In genomic region chr13:20205007-20205745, GRCm38 (mm10) we compare ENCODE assay signal across 20 mouse cellular contexts.
DNase-seq lines count a peak whose midpoint lies in the region; ATAC-seq lines count a peak whose summit lies in the region.
"Had no signal": no experiment of that assay in that cellular context is flagged by ENCODE, and none has a peak within 500 bp of the region (broad histone marks: within the 10 kb centered on the region; RNA-seq: fewer than 3 reads in every experiment).

No protein-coding gene starts in this region.

- 88% methylated on average over 12 of the region's 12 CpGs for WGBS in forebrain, embryonic 13.5 days
- WGBS in forebrain, embryonic 11.5 days, result 90% methylated on average over 12 of the region's 12 CpGs

- H3K4me3 ChIP-seq in forebrain, embryonic 13.5 days, result no peak overlapping the region
- no peak overlapping the region for H3K4me3 ChIP-seq in forebrain, embryonic 11.5 days (ENCODE audit: low read depth, low read length)
- H3K4me3 ChIP-seq: heart, embryonic 13.5 days; midbrain, embryonic 10.5 days; neural tube, embryonic 12.5 days had no signal

- no peak for DNase-seq in forebrain, embryonic 11.5 days (ENCODE audit: low spot score)
- peak; percentile 43 to 51 for DNase-seq in left cerebral cortex, adult 18-20 months (ENCODE audit: low spot score in 2 of 2)
- no peak for DNase-seq in left cerebral cortex, postnatal 4 days
- DNase-seq in right cerebral cortex, adult 18-20 months, result peak; percentile 52
- DNase-seq in right cerebral cortex, postnatal 36 days (ENCODE audit: low spot score in 2 of 2), result no peak
- peak; percentile 50 for DNase-seq in gonadal fat pad, adult 2 months (ENCODE audit: low read depth)
- no peak for DNase-seq in kidney, postnatal 14 days
- DNase-seq: heart, postnatal 4 days; layer of hippocampus, adult 9-11 months; liver; right cerebral cortex, postnatal 25 days; thymus, postnatal 25 days had no signal

- no peak overlapping the region for H3K27ac ChIP-seq in forebrain, embryonic 13.5 days
- no peak overlapping the region for H3K27ac ChIP-seq in forebrain, embryonic 11.5 days (ENCODE audit: low read depth, low read length)
- H3K27ac ChIP-seq: heart, embryonic 13.5 days; midbrain, embryonic 10.5 days; neural tube, embryonic 12.5 days; stomach, postnatal 0 days had no signal

- peak; percentile 55; the same call in 1 of the 2 replicates for ATAC-seq in forebrain, embryonic 13.5 days
- ATAC-seq in forebrain, embryonic 11.5 days (replicated peaks; ENCODE audit: low FRiP score), result no peak; the same call in 1 of the 2 replicates
- ATAC-seq: hindbrain, embryonic 16.5 days; intestine, postnatal 0 days; lung, postnatal 0 days had no signal

- H3K36me3 ChIP-seq in forebrain, embryonic 13.5 days (ENCODE audit: poor library complexity, severe bottlenecking), result no peaks in the 10 kb centered on the region
- no peaks in the 10 kb centered on the region for H3K36me3 ChIP-seq in forebrain, embryonic 11.5 days (ENCODE audit: control insufficient read depth, insufficient read depth, low read length)
- H3K36me3 ChIP-seq: heart, embryonic 13.5 days; midbrain, embryonic 10.5 days; neural tube, embryonic 12.5 days had no signal

- H3K9ac ChIP-seq in forebrain, embryonic 13.5 days, result no peak overlapping the region
- no peak overlapping the region for H3K9ac ChIP-seq in forebrain, embryonic 11.5 days (ENCODE audit: low read length)
- H3K9ac ChIP-seq: heart, embryonic 13.5 days; neural tube, embryonic 12.5 days had no signal

- no peaks in the 10 kb centered on the region for H3K27me3 ChIP-seq in forebrain, embryonic 13.5 days
- H3K27me3 ChIP-seq in forebrain, embryonic 11.5 days (ENCODE audit: control insufficient read depth, insufficient read depth, low read length), result no peaks in the 10 kb centered on the region
- H3K27me3 ChIP-seq: heart, embryonic 13.5 days; neural tube, embryonic 12.5 days had no signal

- intact Hi-C loops in left cerebral cortex, postnatal 4 days (cut with DNase I), result no loop called here

- H3K4me2 ChIP-seq in forebrain, embryonic 13.5 days, result no peak overlapping the region
- H3K4me2 ChIP-seq in forebrain, embryonic 11.5 days (ENCODE audit: low read depth, low read length, severe bottlenecking), result no peak overlapping the region
- H3K4me2 ChIP-seq: heart, embryonic 13.5 days; neural tube, embryonic 12.5 days had no signal

- no peaks in the 10 kb centered on the region for H3K4me1 ChIP-seq in forebrain, embryonic 13.5 days
- no peaks in the 10 kb centered on the region for H3K4me1 ChIP-seq in forebrain, embryonic 11.5 days (replicated peaks; ENCODE audit: control insufficient read depth, insufficient read depth, low read length)
- H3K4me1 ChIP-seq: midbrain, embryonic 10.5 days; neural tube, embryonic 12.5 days had no signal

- H3K9me3 ChIP-seq in forebrain, embryonic 13.5 days (replicated peaks), result no peaks in the 10 kb centered on the region
- H3K9me3 ChIP-seq in forebrain, embryonic 11.5 days (ENCODE audit: control insufficient read depth, low read length), result no peaks in the 10 kb centered on the region
- H3K9me3 ChIP-seq: heart, embryonic 13.5 days; midbrain, embryonic 10.5 days; neural tube, embryonic 12.5 days had no signal

Comparison
In these comparisons a context has a peak if more than half of its experiments do, and no peak if none do; other contexts are left out.
1. DNase-seq: peak in left cerebral cortex, adult 18-20 months (2 of 2), right cerebral cortex, adult 18-20 months (single experiment) and gonadal fat pad, adult 2 months (single experiment); none in forebrain, embryonic 11.5 days (single experiment), left cerebral cortex, postnatal 4 days (single experiment), right cerebral cortex, postnatal 36 days (0 of 2) and kidney, postnatal 14 days (single experiment).